Mouse (Mus musculus) CH12.LX (cell line): ENCODE measurements at regions not wholly inside any gene's neighbourhood (a gene's known extent, or its start where the extent isn't known, plus 50 kb on each side); places are given as distances from the start of the nearest gene placed in this dataset.

ENCODE experiments used
- DNase-seq: peaks from one replicate; pipeline ENCODE4 v3.0.0-alpha.2; 2013; ENCODE audit errors: extremely low read depth
- H3K27ac ChIP-seq: 2 replicates; pipeline ENCODE4 v1.5.1; 2012; ENCODE audit warnings: low read depth, mild to moderate bottlenecking, control low read depth, moderate library complexity; ENCODE audit not compliant: insufficient read depth
- H3K27me3 ChIP-seq: replicated peaks from 2 replicates; pipeline ENCODE3; 2012; ENCODE audit warnings: inconsistent platforms
- H3K36me3 ChIP-seq, 2 experiments: replicated peaks in 1 of 2; 2 replicates each; pipeline versions ENCODE3 to v1.6.1; 2012; ENCODE audit warnings: inconsistent platforms in 1 of 2, low read length in 1 of 2, mild to moderate bottlenecking in 1 of 2, mixed read lengths in 1 of 2, moderate library complexity in 1 of 2; ENCODE audit not compliant: control insufficient read depth in 1 of 2, insufficient read depth in 1 of 2
- H3K4me1 ChIP-seq, 2 experiments: 2 replicates each; pipeline ENCODE4 v1.6.1; 2012; ENCODE audit warnings: inconsistent platforms in 1 of 2, moderate library complexity in 1 of 2; ENCODE audit not compliant: insufficient read depth in 2 of 2, control insufficient read depth in 1 of 2
- H3K4me2 ChIP-seq: 2 replicates; pipeline ENCODE4 v1.6.1; 2012; ENCODE audit warnings: low read depth, mild to moderate bottlenecking, control low read depth; ENCODE audit not compliant: poor library complexity, insufficient read depth, severe bottlenecking
- H3K4me3 ChIP-seq, 3 experiments: fragments of 150-350 bp in 1 of 3; sonication (generic) in 1 of 3; replicated peaks in 1 of 3; 2 replicates each; pipeline versions ENCODE3 to v1.5.1; 2011 to 2012; ENCODE audit warnings: low read depth in 2 of 3, low read length in 2 of 3, mild to moderate bottlenecking in 2 of 3, moderate library complexity in 2 of 3, control low read depth in 1 of 3, improper control_type of control experiment in 1 of 3, inconsistent platforms in 1 of 3, mixed read lengths in 1 of 3; ENCODE audit not compliant: poor library complexity in 1 of 3
- H3K79me2 ChIP-seq: replicated peaks from 2 replicates; pipeline ENCODE4 v1.6.1; 2012; ENCODE audit warnings: mild to moderate bottlenecking, moderate library complexity; ENCODE audit not compliant: control insufficient read depth, poor library complexity, insufficient read depth, severe bottlenecking; ENCODE audit errors: extremely low read depth
- H3K9ac ChIP-seq: 2 replicates; pipeline ENCODE4 v1.6.1; 2012; ENCODE audit warnings: low read depth, mild to moderate bottlenecking, control low read depth, moderate library complexity; ENCODE audit not compliant: insufficient read depth
- H3K9me3 ChIP-seq: replicated peaks from 2 replicates; pipeline ENCODE3; 2012; ENCODE audit warnings: low read length, inconsistent platforms, mixed read lengths
- BHLHE40 ChIP-seq: IDR thresholded peaks from 2 replicates; pipeline ENCODE4 v1.6.1; 2011; ENCODE audit warnings: mild to moderate bottlenecking, low read depth, low read length, improper control_type of control experiment
- CHD2 ChIP-seq: IDR thresholded peaks from 2 replicates; pipeline ENCODE4 v1.6.1; 2011; ENCODE audit warnings: low read length, improper control_type of control experiment
- CTCF ChIP-seq, 2 experiments: IDR thresholded peaks in 1 of 2; conservative IDR thresholded peaks in 1 of 2; 2 replicates each; pipeline ENCODE4 v1.5.1; 2011 to 2012; ENCODE audit warnings: low read depth in 2 of 2, low read length in 2 of 2, improper control_type of control experiment in 1 of 2, inconsistent platforms in 1 of 2, mild to moderate bottlenecking in 1 of 2, moderate library complexity in 1 of 2
- ELF1 ChIP-seq: IDR thresholded peaks from 2 replicates; pipeline ENCODE4 v1.6.1; 2014; ENCODE audit warnings: low read depth, mild to moderate bottlenecking, inconsistent platforms, low read length, improper control_type of control experiment
- EP300 ChIP-seq: IDR thresholded peaks from 2 replicates; pipeline ENCODE4 v1.6.1; 2011; ENCODE audit warnings: low read length, improper control_type of control experiment
- ETS1 ChIP-seq: conservative IDR thresholded peaks from 2 replicates; pipeline ENCODE4 v1.6.1; 2012; ENCODE audit warnings: low read depth, mild to moderate bottlenecking, inconsistent platforms, low read length, improper control_type of control experiment, moderate library complexity
- GABPA ChIP-seq: IDR thresholded peaks from 2 replicates; pipeline ENCODE4 v1.6.1; 2012; ENCODE audit warnings: low read depth, low read length, improper control_type of control experiment, inconsistent platforms; ENCODE audit not compliant: insufficient replicate concordance
- JUN ChIP-seq: IDR thresholded peaks from 2 replicates; pipeline ENCODE4 v1.6.1; 2011; ENCODE audit warnings: low read depth, mild to moderate bottlenecking, low read length, improper control_type of control experiment, moderate library complexity; ENCODE audit not compliant: insufficient read depth
- JUND ChIP-seq: conservative IDR thresholded peaks from 2 replicates; pipeline ENCODE4 v1.6.1; 2011; ENCODE audit warnings: low read depth, low read length, improper control_type of control experiment
- KAT2A ChIP-seq: IDR thresholded peaks from 2 replicates; pipeline ENCODE4 v1.6.1; 2012; ENCODE audit warnings: low read length, improper control_type of control experiment, inconsistent platforms; ENCODE audit not compliant: insufficient replicate concordance
- MAFK ChIP-seq: IDR thresholded peaks from 2 replicates; pipeline ENCODE4 v1.6.1; 2011; ENCODE audit warnings: low read length, improper control_type of control experiment; ENCODE audit not compliant: insufficient replicate concordance
- MEF2A ChIP-seq: IDR thresholded peaks from 2 replicates; pipeline ENCODE4 v1.6.1; 2014; ENCODE audit warnings: low read depth, mild to moderate bottlenecking, inconsistent platforms, low read length, improper control_type of control experiment, borderline replicate concordance
- MXI1 ChIP-seq: IDR thresholded peaks from 2 replicates; pipeline ENCODE4 v1.6.1; 2011; ENCODE audit warnings: mild to moderate bottlenecking, low read depth, low read length, improper control_type of control experiment
- NRF1 ChIP-seq: IDR thresholded peaks from 2 replicates; pipeline ENCODE4 v1.6.1; 2014; ENCODE audit warnings: low read depth, mild to moderate bottlenecking, inconsistent platforms, low read length, improper control_type of control experiment, moderate library complexity
- POLR2A ChIP-seq: IDR thresholded peaks from 2 replicates; pipeline ENCODE4 v1.6.1; 2011; ENCODE audit warnings: low read depth, mild to moderate bottlenecking, improper control_type of control experiment, low read length
- SIN3A ChIP-seq: IDR thresholded peaks from 2 replicates; pipeline ENCODE4 v1.6.1; 2012; ENCODE audit warnings: low read length, improper control_type of control experiment, inconsistent platforms
- TBP ChIP-seq: conservative IDR thresholded peaks from 2 replicates; pipeline ENCODE4 v1.6.1; 2011; ENCODE audit warnings: low read depth, low read length, improper control_type of control experiment
- TCF12 ChIP-seq: IDR thresholded peaks from 2 replicates; pipeline ENCODE4 v1.6.1; 2014; ENCODE audit warnings: low read depth, mild to moderate bottlenecking, inconsistent platforms, low read length, improper control_type of control experiment
- UBTF ChIP-seq: IDR thresholded peaks from 2 replicates; pipeline ENCODE4 v1.6.1; 2012; ENCODE audit warnings: low read depth, mild to moderate bottlenecking, inconsistent platforms, low read length, improper control_type of control experiment, moderate library complexity
- USF2 ChIP-seq: conservative IDR thresholded peaks from 2 replicates; pipeline ENCODE4 v1.6.1; 2011; ENCODE audit warnings: low read depth, low read length, improper control_type of control experiment
- ZC3H11A ChIP-seq: IDR thresholded peaks from 2 replicates; pipeline ENCODE4 v1.6.1; 2012; ENCODE audit warnings: low read depth, mild to moderate bottlenecking, inconsistent platforms, low read length, improper control_type of control experiment
- dilution Hi-C: fragments of 300-500 bp; cut with MboI; formaldehyde crosslinking; loops from 2 replicates; pipeline ENCODE4 v1.14.3; 2020; ENCODE audit warnings: low sequenced_read_pairs; ENCODE audit not compliant: extremely low pct_unique_long_range_greater_than_20kb, extremely low pct_ligation_motif_present
- in situ Hi-C: fragments of 300-500 bp; cut with MboI; formaldehyde crosslinking; loops from 3 replicates; pipeline ENCODE4 v1.14.3; 2019; ENCODE audit warnings: low sequenced_read_pairs, low pct_ligation_motif_present, low pct_unique_long_range_greater_than_20kb, mixed read lengths

- H3K4me2 ChIP-seq = no peak overlapping the region
- in situ Hi-C loops = no loop called here
- TF ChIP-seq ELF1 (no peak), CHD2 (no peak), MXI1 (no peak), SIN3A (no peak), GABPA (no peak), USF2 (no peak), KAT2A (no peak)
- no peak for DNase-seq
- no peaks in the 10 kb centered on the region for H3K9me3 ChIP-seq
- no peaks in the 10 kb centered on the region for H3K79me2 ChIP-seq
- H3K27ac ChIP-seq = no peak overlapping the region
- H3K36me3 ChIP-seq = no peaks in the 10 kb centered on the region
- no peaks in the 10 kb centered on the region for H3K27me3 ChIP-seq
- no peak overlapping the region for H3K9ac ChIP-seq
- dilution Hi-C loops = no loop called here
- peaks cover 0 to 5% of the 10 kb centered on the region in 2 experiments; a peak in 2 of 4 replicates for H3K4me1 ChIP-seq
- H3K4me3 ChIP-seq = no peak overlapping the region
Measured at GRCm38 (mm10) chr13:92911660-92912284, 67.2 kb downstream of the Mtx3 start.

- Histone ChIP-seq H3K9me3 (no peaks in the 10 kb centered on the region), H3K79me2 (no peaks in the 10 kb centered on the region), H3K4me3 (no peak overlapping the region), H3K36me3 (no peaks in the 10 kb centered on the region), H3K27ac (no peak overlapping the region), H3K27me3 (no peaks in the 10 kb centered on the region), H3K4me2 (no peak overlapping the region), H3K4me1 (no peaks in the 10 kb centered on the region), H3K9ac (no peak overlapping the region)
- DNase-seq = no peak
- in situ Hi-C loops (no loop called here), dilution Hi-C loops (no loop called here)
- TF ChIP-seq MAFK (no peak), TCF12 (no peak), JUND (no peak), POLR2A (no peak), ETS1 (no peak), MEF2A (no peak), EP300 (no peak), TBP (no peak), JUN (no peak), ZC3H11A (no peak), BHLHE40 (no peak), UBTF (no peak), ELF1 (no peak), NRF1 (no peak), SIN3A (no peak), CTCF (conservative IDR thresholded peaks at IDR 0.05 in 1 of 2, IDR thresholded peaks at IDR 0.05 in 1 of 2; ENCODE audit: low read depth in 2 of 2, low read length in 2 of 2) (no peak)
Measured at GRCm38 (mm10) chr13:92912661-92913060, 68.1 kb downstream of the Mtx3 start.
